Mouse (Mus musculus): ENCODE measurements around the gene Tmem72. TPM values are rescaled to one million over a fixed set of nuclear protein-coding genes. Genes with fewer than 3 reads are reported as not detected.

The Tmem72 gene
- total and polyA plus RNA-seq, 3 experiments = 0.01 to 0.04 TPM; not detected in 1

DNA sequence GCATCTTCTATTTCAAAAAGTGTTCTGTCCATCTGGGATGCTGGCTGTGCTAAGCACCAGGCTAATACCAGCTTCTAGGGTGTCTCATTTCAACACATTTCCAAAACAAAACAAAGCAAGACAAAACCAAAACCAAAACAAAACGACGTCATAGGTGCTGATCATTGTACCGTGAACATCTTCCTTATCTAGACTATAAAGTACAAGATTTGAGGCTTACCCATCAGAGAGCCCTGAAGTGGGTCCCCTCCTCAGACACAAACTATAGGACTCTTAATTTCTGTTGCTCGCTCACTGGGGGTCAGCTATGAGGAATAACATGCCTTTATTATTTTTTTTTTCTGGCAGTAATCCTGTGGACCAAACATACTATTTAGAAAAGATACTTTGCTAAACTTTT lies 23.1 kb downstream of the Tmem72 start:
- Histone ChIP-seq H3K4me3 (ENCODE audit: control insufficient read depth in 1 of 2, insufficient read depth in 1 of 2, low read depth in 2 of 2, low read length in 2 of 2) (no peak overlapping the region), H3K4me1 (ENCODE audit: control insufficient read depth in 1 of 2, insufficient read depth in 2 of 2, low read length in 2 of 2) (no peaks in the 10 kb centered on the region), H3K9me3 (replicated peaks; ENCODE audit: insufficient read depth, low read length) (no peaks in the 10 kb centered on the region), H3K36me3 (ENCODE audit: control insufficient read depth in 1 of 2, insufficient read depth in 2 of 2, low read length in 2 of 2) (no peaks in the 10 kb centered on the region), H3K27me3 (ENCODE audit: control insufficient read depth in 1 of 2, insufficient read depth in 2 of 2, low read length in 2 of 2) (no peaks in the 10 kb centered on the region), H3K79me2 (ENCODE audit: control insufficient read depth, insufficient read depth, low read length, poor library complexity) (no peaks in the 10 kb centered on the region), H3K9ac (ENCODE audit: control insufficient read depth, low read depth, low read length, poor library complexity, severe bottlenecking) (no peak overlapping the region), H3K27ac (ENCODE audit: control insufficient read depth, low read depth, low read length) (no peak overlapping the region)
- DNase-seq (ENCODE audit: low read depth, low spot score) = no peak
- TF ChIP-seq CHD2 (IDR thresholded peaks at IDR 0.05; ENCODE audit: low read length) (no peak), TBP (IDR thresholded peaks at IDR 0.05; ENCODE audit: low read depth, low read length) (no peak)

DNA sequence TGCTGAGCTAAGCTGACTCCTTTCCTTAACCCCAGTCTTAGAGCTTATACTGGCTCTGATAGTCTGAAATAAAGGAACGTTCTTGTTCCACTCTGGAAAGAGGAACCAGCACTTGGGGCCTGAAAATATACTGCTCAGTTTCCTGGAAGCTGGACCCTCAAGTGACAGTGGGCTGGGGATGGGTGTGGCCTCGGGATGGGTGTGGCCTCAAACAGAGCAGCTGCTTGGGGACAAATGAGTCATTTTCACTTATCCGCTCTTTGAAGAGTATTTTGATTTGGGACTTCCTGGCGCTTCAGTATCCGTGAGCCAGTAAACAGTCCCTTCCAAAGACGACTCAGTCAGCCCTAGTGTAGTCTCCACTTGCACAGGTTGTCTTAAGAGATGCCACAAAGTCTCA lies 34.4 kb downstream of the Tmem72 start:
- H3K27ac ChIP-seq (ENCODE audit: control insufficient read depth, low read depth, low read length) = no peak overlapping the region
- DNase-seq (ENCODE audit: low read depth, low spot score) = no peak

DNA sequence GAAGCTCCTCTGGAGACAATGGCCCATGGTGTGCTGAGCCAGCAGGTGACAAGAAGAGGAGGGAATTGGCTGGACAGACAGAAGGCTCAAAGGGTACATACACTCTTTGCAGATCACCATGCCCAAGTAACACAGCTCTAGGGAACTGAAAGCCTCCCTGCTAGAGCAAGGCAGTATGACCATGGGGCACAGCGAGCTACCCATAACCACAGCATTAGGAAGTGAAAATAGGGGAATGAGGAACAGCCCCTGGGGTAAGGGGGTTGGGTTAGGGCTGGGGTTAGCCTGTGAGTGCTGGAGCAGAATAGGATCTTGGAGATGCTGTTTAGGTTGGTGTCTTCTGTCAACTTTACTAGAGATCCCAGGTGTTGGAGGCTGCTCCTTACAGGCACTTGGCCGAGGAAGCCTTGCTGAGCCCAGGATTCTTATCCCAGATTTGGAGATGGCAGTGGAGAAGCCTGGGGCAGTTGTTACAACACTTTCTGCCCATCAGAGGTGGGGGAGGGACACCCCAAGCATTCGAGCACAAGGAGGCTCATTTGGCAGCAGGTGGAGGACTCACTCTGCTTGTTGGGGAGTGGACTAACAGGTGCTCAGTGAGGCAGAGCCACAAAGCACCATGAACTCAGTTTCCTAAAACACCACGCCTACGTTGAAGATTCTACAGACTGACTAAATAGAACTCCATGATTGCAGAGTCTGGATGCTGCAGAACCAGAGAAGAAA lies 37.0 kb downstream of the Tmem72 start:
- H3K4me3 ChIP-seq (ENCODE audit: control insufficient read depth in 1 of 2, insufficient read depth in 1 of 2, low read depth in 2 of 2, low read length in 2 of 2) = no peak overlapping the region
- no peak overlapping the region for H3K9ac ChIP-seq (ENCODE audit: control insufficient read depth, low read depth, low read length, poor library complexity, severe bottlenecking)
- H3K36me3 ChIP-seq (ENCODE audit: control insufficient read depth in 1 of 2, insufficient read depth in 2 of 2, low read length in 2 of 2) = no peaks in the 10 kb centered on the region
- H3K27me3 ChIP-seq (ENCODE audit: control insufficient read depth in 1 of 2, insufficient read depth in 2 of 2, low read length in 2 of 2) = no peaks in the 10 kb centered on the region
- no peak for TF ChIP-seq TCF12 (IDR thresholded peaks at IDR 0.05; ENCODE audit: low read depth, low read length)
- TF ChIP-seq ELF1 (IDR thresholded peaks at IDR 0.05; ENCODE audit: low read depth, low read length) = no peak
- no peak for TF ChIP-seq POLR2A (IDR thresholded peaks at IDR 0.05; ENCODE audit: control insufficient read depth in 1 of 2, insufficient read depth in 1 of 2, low read depth in 1 of 2, low read length in 2 of 2, poor library complexity in 1 of 2)
- no peak for TF ChIP-seq E2F4 (IDR thresholded peaks at IDR 0.05; ENCODE audit: borderline replicate concordance, low read depth, low read length)
- no peak for TF ChIP-seq HCFC1 (IDR thresholded peaks at IDR 0.05; ENCODE audit: low read depth, low read length)
- TF ChIP-seq POLR2AphosphoS5 (IDR thresholded peaks at IDR 0.05; ENCODE audit: borderline replicate concordance, low read depth, low read length) = no peak
- TF ChIP-seq MAFK (IDR thresholded peaks at IDR 0.05; ENCODE audit: borderline replicate concordance, low read depth, low read length) = no peak
- TF ChIP-seq GABPA (IDR thresholded peaks at IDR 0.05; ENCODE audit: low read depth, low read length) = no peak
- no peak for TF ChIP-seq TAL1 (IDR thresholded peaks at IDR 0.05; ENCODE audit: low read length)
- TF ChIP-seq CHD2 (IDR thresholded peaks at IDR 0.05; ENCODE audit: low read length) = no peak
- no peak for TF ChIP-seq EP300 (IDR thresholded peaks at IDR 0.05; ENCODE audit: low read depth in 1 of 2, low read length in 2 of 2)
- no peak for TF ChIP-seq NRF1 (IDR thresholded peaks at IDR 0.05; ENCODE audit: insufficient read depth, low read depth, low read length, poor library complexity, severe bottlenecking)
- no peak for TF ChIP-seq MAZ (IDR thresholded peaks at IDR 0.05; ENCODE audit: low read depth, low read length)
- no peak for TF ChIP-seq CHD1 (IDR thresholded peaks at IDR 0.05; ENCODE audit: low read depth, low read length)
- no peak for TF ChIP-seq MXI1 (IDR thresholded peaks at IDR 0.05; ENCODE audit: low read depth, low read length)
- no peak for TF ChIP-seq CTCF (IDR thresholded peaks at IDR 0.05 in 2 of 3, conservative IDR thresholded peaks at IDR 0.05 in 1 of 3; ENCODE audit: control insufficient read depth in 1 of 3, insufficient read depth in 1 of 3, low read depth in 2 of 3, low read length in 3 of 3, poor library complexity in 1 of 3, severe bottlenecking in 1 of 3)
- TF ChIP-seq BHLHE40 (IDR thresholded peaks at IDR 0.05; ENCODE audit: borderline replicate concordance, low read depth, low read length) = no peak
- TF ChIP-seq USF1 (IDR thresholded peaks at IDR 0.05; ENCODE audit: low read depth, low read length) = no peak
- H3K9me3 ChIP-seq (replicated peaks; ENCODE audit: insufficient read depth, low read length) = no peaks in the 10 kb centered on the region
- H3K27ac ChIP-seq (ENCODE audit: control insufficient read depth, low read depth, low read length) = no peak overlapping the region
- no peak for DNase-seq (ENCODE audit: low read depth, low spot score)
- no peaks in the 10 kb centered on the region for H3K4me1 ChIP-seq (ENCODE audit: control insufficient read depth in 1 of 2, insufficient read depth in 2 of 2, low read length in 2 of 2)
- H3K79me2 ChIP-seq (ENCODE audit: control insufficient read depth, insufficient read depth, low read length, poor library complexity) = no peaks in the 10 kb centered on the region

More for the DNA sequence above, 34.4 kb downstream of the Tmem72 start:
- no peaks in the 10 kb centered on the region for H3K36me3 ChIP-seq (ENCODE audit: control insufficient read depth in 1 of 2, insufficient read depth in 2 of 2, low read length in 2 of 2)
- no peaks in the 10 kb centered on the region for H3K9me3 ChIP-seq (replicated peaks; ENCODE audit: insufficient read depth, low read length)
- TF ChIP-seq USF2 (IDR thresholded peaks at IDR 0.05; ENCODE audit: borderline replicate concordance in 1 of 2, insufficient read depth in 1 of 2, low read depth in 1 of 2, low read length in 2 of 2) = no peak
- no peak for TF ChIP-seq MEF2A (IDR thresholded peaks at IDR 0.05; ENCODE audit: extremely low read depth, insufficient replicate concordance, low read depth, low read length, poor library complexity, severe bottlenecking)
- TF ChIP-seq MYC (IDR thresholded peaks at IDR 0.05; ENCODE audit: low read depth, low read length) = no peak
- no peak for TF ChIP-seq TBP (IDR thresholded peaks at IDR 0.05; ENCODE audit: low read depth, low read length)
- no peak for TF ChIP-seq ELF1 (IDR thresholded peaks at IDR 0.05; ENCODE audit: low read depth, low read length)
- TF ChIP-seq EP300 (IDR thresholded peaks at IDR 0.05; ENCODE audit: low read depth in 1 of 2, low read length in 2 of 2) = no peak
- no peak for TF ChIP-seq ZKSCAN1 (IDR thresholded peaks at IDR 0.05; ENCODE audit: low read depth, low read length)
- TF ChIP-seq GABPA (IDR thresholded peaks at IDR 0.05; ENCODE audit: low read depth, low read length) = no peak
- no peak overlapping the region for H3K4me3 ChIP-seq (ENCODE audit: control insufficient read depth in 1 of 2, insufficient read depth in 1 of 2, low read depth in 2 of 2, low read length in 2 of 2)
- no peaks in the 10 kb centered on the region for H3K4me1 ChIP-seq (ENCODE audit: control insufficient read depth in 1 of 2, insufficient read depth in 2 of 2, low read length in 2 of 2)
- H3K9ac ChIP-seq (ENCODE audit: control insufficient read depth, low read depth, low read length, poor library complexity, severe bottlenecking) = no peak overlapping the region
- no peaks in the 10 kb centered on the region for H3K79me2 ChIP-seq (ENCODE audit: control insufficient read depth, insufficient read depth, low read length, poor library complexity)
- H3K27me3 ChIP-seq (ENCODE audit: control insufficient read depth in 1 of 2, insufficient read depth in 2 of 2, low read length in 2 of 2) = no peaks in the 10 kb centered on the region
